Mouse (Mus musculus) cortical plate, adult 2 months (tissue): ENCODE measurements around the gene Magi1.

Experiments
- CTCF ChIP-seq: fragments of 200-500 bp; IDR thresholded peaks from 2 replicates; pipeline ENCODE4 v1.5.1; 2011; ENCODE audit warnings: mild to moderate bottlenecking, control low read depth, low read length; ENCODE audit not compliant: insufficient read depth; ENCODE audit errors: extremely low read depth
- POLR2A ChIP-seq: fragments of 200-500 bp; IDR thresholded peaks from 2 replicates; pipeline ENCODE4 v1.6.1; 2011; ENCODE audit warnings: mild to moderate bottlenecking, low read length, control low read depth; ENCODE audit not compliant: insufficient read depth; ENCODE audit errors: extremely low read depth

DNA sequence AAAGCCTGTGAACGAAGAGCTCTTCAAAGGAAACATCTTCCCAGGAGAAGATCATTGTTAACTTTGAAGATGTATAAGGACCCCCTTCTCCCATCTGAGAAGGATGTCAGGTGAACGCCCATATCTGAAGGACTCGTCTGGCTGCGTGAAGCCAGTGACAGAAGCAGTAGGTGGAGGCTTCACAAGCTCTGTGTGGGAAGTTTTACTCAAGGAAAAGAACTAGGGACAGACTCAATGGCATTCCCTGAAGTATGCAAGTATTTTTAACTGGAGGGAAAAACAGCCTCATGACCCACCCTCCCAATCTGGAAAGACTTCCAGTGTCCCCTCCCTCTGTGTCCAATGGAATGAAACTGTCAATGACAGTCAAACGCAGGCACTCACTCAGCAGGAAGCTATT lies 438.6 kb downstream of the Magi1 start:
- TF ChIP-seq CTCF: no peak
- TF ChIP-seq POLR2A: no peak
